In the genomic region with DNA sequence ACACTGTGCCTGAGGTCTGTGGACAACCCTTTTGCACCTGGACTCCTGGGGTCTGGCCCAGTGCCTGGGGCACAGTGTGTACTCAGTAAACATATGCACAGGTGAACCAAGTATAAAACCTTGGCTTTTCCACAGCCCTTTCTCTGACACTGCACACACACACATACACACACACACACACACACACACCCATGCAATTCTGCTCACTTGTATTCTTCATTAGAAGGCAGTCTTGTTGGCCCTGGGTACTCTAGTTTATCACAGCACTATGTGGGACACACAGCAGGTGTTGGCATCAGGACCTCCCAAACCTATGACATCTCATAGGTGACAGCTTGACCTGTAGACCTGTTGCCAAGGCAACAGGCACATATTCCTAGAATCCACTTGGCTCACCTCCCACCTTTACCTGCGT, we compare ENCODE assay signal across 18 mouse cellular contexts.
DNase-seq lines count a peak whose midpoint lies in the region; ATAC-seq and TF ChIP-seq lines count a peak whose summit lies in the region.
"Had no signal": no experiment of that assay in that cellular context is flagged by ENCODE, and none has a peak within 500 bp of the region (broad histone marks: within the 10 kb centered on the region; RNA-seq: fewer than 3 reads in every experiment).

No protein-coding gene starts in this region.

- H3K27ac ChIP-seq in intestine, embryonic 16.5 days (ENCODE audit: low read length): no peak overlapping the region
- no peak overlapping the region for H3K27ac ChIP-seq in intestine, postnatal 0 days (ENCODE audit: low read depth, low read length)
- no peak overlapping the region for H3K27ac ChIP-seq in stomach, embryonic 16.5 days (ENCODE audit: low read length)
- H3K27ac ChIP-seq: embryonic facial prominence, embryonic 13.5 days; limb, embryonic 13.5 days; macrophage had no signal

- no peaks in the 10 kb centered on the region for H3K9me3 ChIP-seq in intestine, embryonic 16.5 days (ENCODE audit: control insufficient read depth, low read length)
- no peaks in the 10 kb centered on the region for H3K9me3 ChIP-seq in intestine, postnatal 0 days (ENCODE audit: control insufficient read depth)
- no peaks in the 10 kb centered on the region for H3K9me3 ChIP-seq in stomach, embryonic 16.5 days (replicated peaks; ENCODE audit: control insufficient read depth, low read length)
- H3K9me3 ChIP-seq: embryonic facial prominence, embryonic 13.5 days; heart, embryonic 15.5 days; limb, embryonic 13.5 days had no signal

- H3K4me2 ChIP-seq in intestine, embryonic 16.5 days (ENCODE audit: low read depth, low read length): no peak overlapping the region
- H3K4me2 ChIP-seq in intestine, postnatal 0 days (replicated peaks; ENCODE audit: low read depth): no peak overlapping the region
- no peak overlapping the region for H3K4me2 ChIP-seq in stomach, embryonic 16.5 days (ENCODE audit: low read depth, low read length)
- H3K4me2 ChIP-seq: embryonic facial prominence, embryonic 13.5 days; heart, embryonic 15.5 days; limb, embryonic 13.5 days; midbrain, embryonic 11.5 days had no signal

- no peak for TF ChIP-seq CTCF in intestine, postnatal 0 days (IDR thresholded peaks at IDR 0.05; ENCODE audit: low read depth)

- H3K4me3 ChIP-seq in intestine, embryonic 16.5 days (ENCODE audit: low read length): no peak overlapping the region
- H3K4me3 ChIP-seq in intestine, postnatal 0 days (ENCODE audit: low read depth, low read length): no peak overlapping the region
- H3K4me3 ChIP-seq in stomach, embryonic 16.5 days (replicated peaks; ENCODE audit: low read length): no peak overlapping the region
- H3K4me3 ChIP-seq: embryonic facial prominence, embryonic 13.5 days; heart, embryonic 15.5 days; limb, embryonic 13.5 days had no signal

- H3K27me3 ChIP-seq in intestine, embryonic 16.5 days (replicated peaks; ENCODE audit: control insufficient read depth, insufficient read depth, low read length): no peaks in the 10 kb centered on the region
- no peaks in the 10 kb centered on the region for H3K27me3 ChIP-seq in intestine, postnatal 0 days (replicated peaks; ENCODE audit: control insufficient read depth, insufficient read depth, low read length)
- H3K27me3 ChIP-seq in stomach, embryonic 16.5 days (ENCODE audit: control insufficient read depth, insufficient read depth, low read length): no peaks in the 10 kb centered on the region
- H3K27me3 ChIP-seq: embryonic facial prominence, embryonic 13.5 days; heart, embryonic 15.5 days had no signal

- ATAC-seq in intestine, embryonic 16.5 days: peak; percentile 60; the same call in 1 of the 2 replicates
- ATAC-seq in intestine, postnatal 0 days: no peak
- peak; percentile 78 for ATAC-seq in stomach, embryonic 16.5 days (ENCODE audit: insufficient read depth, low FRiP score)
- ATAC-seq: forebrain, postnatal 0 days had no signal

- no peaks in the 10 kb centered on the region for H3K4me1 ChIP-seq in intestine, embryonic 16.5 days (ENCODE audit: control insufficient read depth, insufficient read depth, low read length)
- no peaks in the 10 kb centered on the region for H3K4me1 ChIP-seq in intestine, postnatal 0 days (replicated peaks; ENCODE audit: control insufficient read depth, insufficient read depth, low read length)
- no peaks in the 10 kb centered on the region for H3K4me1 ChIP-seq in stomach, embryonic 16.5 days (ENCODE audit: control insufficient read depth, insufficient read depth, low read length)
- H3K4me1 ChIP-seq: embryonic facial prominence, embryonic 13.5 days; limb, embryonic 13.5 days had no signal

- peak; percentile 59 to 63 for DNase-seq in lung, adult 18-20 months
- DNase-seq in lung, postnatal 10 days: no peak
- DNase-seq in cerebellum, adult 9-11 months: peak; percentile 43
- no peak for DNase-seq in spleen, postnatal 4 days (ENCODE audit: low spot score in 2 of 2)
- DNase-seq: adrenal gland, postnatal 10 days; B cell, adult 2 months; forebrain, postnatal 0 days; heart, adult 11 months; right cerebral cortex, postnatal 25 days; thymus, postnatal 36 days had no signal

- WGBS in intestine, embryonic 16.5 days: 83% methylated on average over 1 of the region's 1 CpGs
- 83% methylated on average over 1 of the region's 1 CpGs for WGBS in intestine, postnatal 0 days
- WGBS in stomach, embryonic 16.5 days: 86% methylated on average over 1 of the region's 1 CpGs

- no peak overlapping the region for H3K9ac ChIP-seq in intestine, embryonic 16.5 days (ENCODE audit: low read depth, low read length)
- no peak overlapping the region for H3K9ac ChIP-seq in intestine, postnatal 0 days (ENCODE audit: low read depth, low read length)
- no peak overlapping the region for H3K9ac ChIP-seq in stomach, embryonic 16.5 days (ENCODE audit: low read length)
- H3K9ac ChIP-seq: embryonic facial prominence, embryonic 13.5 days; forebrain, postnatal 0 days; heart, embryonic 15.5 days; limb, embryonic 13.5 days had no signal

- no peaks in the 10 kb centered on the region for H3K36me3 ChIP-seq in intestine, embryonic 16.5 days (ENCODE audit: control insufficient read depth, insufficient read depth, low read length)
- no peaks in the 10 kb centered on the region for H3K36me3 ChIP-seq in intestine, postnatal 0 days (ENCODE audit: control insufficient read depth, insufficient read depth)
- H3K36me3 ChIP-seq in stomach, embryonic 16.5 days (ENCODE audit: control insufficient read depth, insufficient read depth, low read length): no peaks in the 10 kb centered on the region
- H3K36me3 ChIP-seq: embryonic facial prominence, embryonic 13.5 days; heart, embryonic 15.5 days; limb, embryonic 13.5 days had no signal

Comparison
In these comparisons a context has a peak if more than half of its experiments do, and no peak if none do; other contexts are left out.
1. DNase-seq: peak in lung, adult 18-20 months (2 of 2) and cerebellum, adult 9-11 months (single experiment); none in lung, postnatal 10 days (single experiment) and spleen, postnatal 4 days (0 of 2).